ENCODE assay signal across 8 mouse cellular contexts in the genomic region with DNA sequence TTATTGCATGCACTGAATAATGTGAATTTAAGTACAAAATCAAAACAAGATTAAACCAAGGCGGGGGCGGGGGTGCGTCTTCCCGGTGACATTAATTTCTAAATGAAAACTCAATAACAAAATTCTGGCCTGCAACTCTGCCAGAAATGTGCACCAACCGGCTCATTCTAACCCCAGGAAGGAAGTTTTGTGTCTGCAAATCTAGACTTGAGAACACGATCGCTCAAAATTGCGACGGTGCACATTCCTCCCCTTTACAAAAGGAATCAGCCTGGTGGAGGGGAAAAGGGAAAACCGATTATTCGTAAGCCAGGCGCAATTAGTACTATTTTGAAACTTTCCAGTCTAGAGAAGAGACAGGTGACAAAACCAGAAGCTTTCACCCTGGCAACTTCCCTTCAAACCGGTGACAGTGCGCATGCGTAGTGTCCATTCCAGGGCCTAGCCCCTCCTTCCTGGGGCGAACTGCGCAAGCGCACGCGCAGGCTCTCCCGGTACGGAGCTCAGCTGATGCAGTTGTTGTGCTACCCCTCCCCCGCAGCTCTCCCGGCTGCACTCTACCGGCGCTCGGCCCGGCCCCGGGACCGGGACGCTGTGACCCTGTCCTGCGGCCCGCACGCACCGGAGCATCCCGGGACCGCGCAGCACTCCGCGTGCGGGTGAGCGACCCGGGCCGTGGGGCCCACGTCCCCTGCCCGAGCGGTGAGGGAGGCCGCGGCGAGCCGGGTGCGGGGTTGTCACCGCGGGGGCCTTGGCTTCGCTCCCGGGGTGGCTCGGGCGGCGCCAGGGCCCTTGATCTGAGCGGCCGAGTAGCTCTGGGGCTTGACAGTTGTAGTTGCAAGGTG. TPM values are rescaled to one million over a fixed set of nuclear protein-coding genes. Genes with fewer than 3 reads are reported as not detected.
DNase-seq lines count a peak whose midpoint lies in the region; ATAC-seq and TF ChIP-seq lines count a peak whose summit lies in the region.

A gene (plus strand): TSS at position 458 of the 845 bp plus-strand sequence.

- H3K4me2 ChIP-seq in forebrain, postnatal 0 days (ENCODE audit: low read depth), result peak within 1 kb of the TSS; percentile 62
- H3K4me2 ChIP-seq in lung, embryonic 15.5 days, result peak within 1 kb of the TSS; percentile 59

- peak within 1 kb of the TSS; percentile 97 to 99 for H3K4me3 ChIP-seq in MEL (ENCODE audit: control insufficient read depth in 1 of 2, insufficient read depth in 1 of 2, low read depth in 2 of 2, low read length in 2 of 2)
- peak within 1 kb of the TSS; percentile 81 for H3K4me3 ChIP-seq in cerebellum, adult 2 months (replicated peaks; ENCODE audit: insufficient read depth, low read depth, low read length)
- H3K4me3 ChIP-seq in forebrain, postnatal 0 days (ENCODE audit: low read depth, low read length), result peak within 1 kb of the TSS; percentile 94
- peak within 1 kb of the TSS; percentile 92 for H3K4me3 ChIP-seq in lung, embryonic 15.5 days

- no peak for TF ChIP-seq RAD21 in MEL (IDR thresholded peaks at IDR 0.05; ENCODE audit: low read depth, low read length)

- peaks cover 4 to 13% of the 10 kb centered on the region in 2 experiments for H3K4me1 ChIP-seq in MEL (ENCODE audit: control insufficient read depth in 1 of 2, insufficient read depth in 2 of 2, low read length in 2 of 2)
- no peaks in the 10 kb centered on the region for H3K4me1 ChIP-seq in cerebellum, adult 2 months (ENCODE audit: control insufficient read depth, insufficient read depth, low read length)
- H3K4me1 ChIP-seq in forebrain, postnatal 0 days (ENCODE audit: insufficient read depth), result peaks cover 4% of the 10 kb centered on the region; the same call in 1 of the 2 replicates
- peaks cover 8% of the 10 kb centered on the region for H3K4me1 ChIP-seq in lung, embryonic 15.5 days

- H3K9ac ChIP-seq in MEL (ENCODE audit: control insufficient read depth, low read depth, low read length, poor library complexity, severe bottlenecking), result peak within 1 kb of the TSS; percentile 95
- H3K9ac ChIP-seq in forebrain, postnatal 0 days, result peak within 1 kb of the TSS; percentile 96
- peak within 1 kb of the TSS; percentile 84 for H3K9ac ChIP-seq in lung, embryonic 15.5 days

- H3K36me3 ChIP-seq in MEL (ENCODE audit: control insufficient read depth in 1 of 2, insufficient read depth in 2 of 2, low read length in 2 of 2), result peaks cover 0 to 23% of the 10 kb centered on the region in 2 experiments; a peak in 2 of 4 replicates
- peaks cover 13% of the 10 kb centered on the region for H3K36me3 ChIP-seq in forebrain, postnatal 0 days (ENCODE audit: insufficient read depth)
- peaks cover 19% of the 10 kb centered on the region for H3K36me3 ChIP-seq in lung, embryonic 15.5 days

- H3K9me3 ChIP-seq in MEL (replicated peaks; ENCODE audit: insufficient read depth, low read length), result no peaks in the 10 kb centered on the region
- H3K9me3 ChIP-seq in forebrain, postnatal 0 days (ENCODE audit: low read length), result no peaks in the 10 kb centered on the region
- no peaks in the 10 kb centered on the region for H3K9me3 ChIP-seq in lung, embryonic 15.5 days

- peaks cover 8% of the 10 kb centered on the region for H3K79me2 ChIP-seq in MEL (ENCODE audit: control insufficient read depth, insufficient read depth, low read length, poor library complexity)

- TF ChIP-seq CTCF in MEL (IDR thresholded peaks at IDR 0.05 in 2 of 3, conservative IDR thresholded peaks at IDR 0.05 in 1 of 3; ENCODE audit: control insufficient read depth in 1 of 3, insufficient read depth in 1 of 3, low read depth in 2 of 3, low read length in 3 of 3, poor library complexity in 1 of 3, severe bottlenecking in 1 of 3), result no peak
- TF ChIP-seq CTCF in cerebellum, adult 2 months (IDR thresholded peaks at IDR 0.05; ENCODE audit: borderline replicate concordance, insufficient read depth, low read depth, low read length), result no peak
- TF ChIP-seq CTCF in forebrain, postnatal 0 days (IDR thresholded peaks at IDR 0.05; ENCODE audit: low read depth), result no peak

- H3K27me3 ChIP-seq in MEL (ENCODE audit: control insufficient read depth in 1 of 2, insufficient read depth in 2 of 2, low read length in 2 of 2), result no peaks in the 10 kb centered on the region
- no peaks in the 10 kb centered on the region for H3K27me3 ChIP-seq in cerebellum, adult 2 months (ENCODE audit: control insufficient read depth, insufficient read depth, low read length)
- no peaks in the 10 kb centered on the region for H3K27me3 ChIP-seq in forebrain, postnatal 0 days (ENCODE audit: insufficient read depth, low read length)
- no peaks in the 10 kb centered on the region for H3K27me3 ChIP-seq in lung, embryonic 15.5 days

- WGBS in cerebellum, adult 2 months, result 2% methylated on average over 61 of the region's 61 CpGs
- WGBS in forebrain, postnatal 0 days, result 3% methylated on average over 61 of the region's 61 CpGs
- 3% methylated on average over 61 of the region's 61 CpGs for WGBS in lung, embryonic 15.5 days

- peak within 1 kb of the TSS; percentile 94 for H3K27ac ChIP-seq in MEL (ENCODE audit: control insufficient read depth, low read depth, low read length)
- H3K27ac ChIP-seq in cerebellum, adult 2 months (ENCODE audit: insufficient read depth, low read length), result peak within 1 kb of the TSS; percentile 93
- H3K27ac ChIP-seq in forebrain, postnatal 0 days (ENCODE audit: low read depth, low read length), result peak within 1 kb of the TSS; percentile 83
- peak within 1 kb of the TSS; percentile 74 for H3K27ac ChIP-seq in lung, embryonic 15.5 days

- no peak for TF ChIP-seq EP300 in MEL (IDR thresholded peaks at IDR 0.05; ENCODE audit: low read depth in 1 of 2, low read length in 2 of 2)

- peak; percentile 96 for DNase-seq in MEL (ENCODE audit: low read depth, low spot score)
- peak; percentile 96 to 97 for DNase-seq in cerebellum, adult 2 months
- DNase-seq in forebrain, postnatal 0 days, result peak; percentile 98
- DNase-seq in heart, postnatal 4 days, result peak; percentile 97
- DNase-seq in layer of hippocampus, adult 8-10 months (ENCODE audit: low spot score in 2 of 2), result peak; percentile 93 to 95
- peak; percentile 95 for DNase-seq in ovary, adult 18-20 months (ENCODE audit: low spot score)
- DNase-seq in thymus, postnatal 0 days (ENCODE audit: low spot score), result peak; percentile 98

- ATAC-seq in forebrain, postnatal 0 days, result peak; percentile 100
- ATAC-seq in lung, embryonic 15.5 days (ENCODE audit: borderline replicate concordance, extremely low read depth, low FRiP score, low TSS enrichment), result peak; percentile 99

- peak; percentile 65 to 87; a peak in 3 of 4 replicates for TF ChIP-seq POLR2A in MEL (IDR thresholded peaks at IDR 0.05; ENCODE audit: control insufficient read depth in 1 of 2, insufficient read depth in 1 of 2, low read depth in 1 of 2, low read length in 2 of 2, poor library complexity in 1 of 2)
- peak; percentile 81 for TF ChIP-seq POLR2A in cerebellum, adult 2 months (IDR thresholded peaks at IDR 0.05; ENCODE audit: borderline replicate concordance, insufficient read depth, low read length)

TF ChIP-seq in MEL, 35 proteins besides CTCF, POLR2A, EP300 and RAD21 (continues in another document):
- TF ChIP-seq CHD1 (IDR thresholded peaks at IDR 0.05; ENCODE audit: low read depth, low read length) (no peak), ZMIZ1 (IDR thresholded peaks at IDR 0.05; ENCODE audit: low read depth, low read length) (0 out of 2 replicates have a peak, but pooled peaks have one; percentile 63), TAL1 (IDR thresholded peaks at IDR 0.05; ENCODE audit: low read length) (no peak), ZKSCAN1 (IDR thresholded peaks at IDR 0.05; ENCODE audit: low read depth, low read length) (no peak), CHD2 (IDR thresholded peaks at IDR 0.05; ENCODE audit: low read length) (peak; percentile 11; the same call in 1 of the 2 replicates), HCFC1 (IDR thresholded peaks at IDR 0.05; ENCODE audit: low read depth, low read length) (peak; percentile 82), UBTF (IDR thresholded peaks at IDR 0.05; ENCODE audit: borderline replicate concordance, insufficient read depth, low read depth, low read length) (no peak), NELFE (IDR thresholded peaks at IDR 0.05; ENCODE audit: low read depth, low read length) (peak; percentile 93), ETS1 (IDR thresholded peaks at IDR 0.05; ENCODE audit: low read depth, low read length) (peak; percentile 70), BHLHE40 (IDR thresholded peaks at IDR 0.05; ENCODE audit: borderline replicate concordance, low read depth, low read length) (no peak), USF1 (IDR thresholded peaks at IDR 0.05; ENCODE audit: low read depth, low read length) (peak; percentile 82), NRF1 (IDR thresholded peaks at IDR 0.05; ENCODE audit: insufficient read depth, low read depth, low read length, poor library complexity, severe bottlenecking) (peak; percentile 98), SIN3A (IDR thresholded peaks at IDR 0.05; ENCODE audit: low read length) (peak; percentile 92), MYC (IDR thresholded peaks at IDR 0.05; ENCODE audit: low read depth, low read length) (peak; percentile 76; the same call in 1 of the 2 replicates), SMC3 (IDR thresholded peaks at IDR 0.05; ENCODE audit: low read depth, low read length) (no peak), USF2 (IDR thresholded peaks at IDR 0.05; ENCODE audit: borderline replicate concordance in 1 of 2, insufficient read depth in 1 of 2, low read depth in 1 of 2, low read length in 2 of 2) (no peak), JUND (IDR thresholded peaks at IDR 0.05; ENCODE audit: low read depth, low read length) (no peak), TBP (IDR thresholded peaks at IDR 0.05; ENCODE audit: low read depth, low read length) (peak; percentile 84), MYB (IDR thresholded peaks at IDR 0.05; ENCODE audit: low read depth, low read length) (no peak), POLR2AphosphoS2 (IDR thresholded peaks at IDR 0.05; ENCODE audit: low read length) (peak; percentile 93), MEF2A (IDR thresholded peaks at IDR 0.05; ENCODE audit: extremely low read depth, insufficient replicate concordance, low read depth, low read length, poor library complexity, severe bottlenecking) (0 out of 2 replicates have a peak, but pooled peaks have one; percentile 10)

RNA-seq across cellular contexts. Expression of the gene that starts here (rescaled TPM):
- total RNA-seq in MEL (2012; rRNA removed), result 16.6 and 16.9 TPM in 2 replicates
- polyA plus RNA-seq in MEL (2012; ENCODE audit: insufficient read depth in 1 of 2, insufficient read length in 2 of 2, low read depth in 1 of 2, low replicate concordance in 2 of 2, missing spikeins in 1 of 2), result 100 to 1,000 TPM in 1 of 2 experiments, 10 to 100 TPM in 1; 14.2 to 144 TPM
- polyA plus RNA-seq in cerebellum, adult 2 months (2012; rRNA removed), result 52.6 and 64.7 TPM in 2 replicates
- 88.2 and 93.2 TPM in 2 replicates for total RNA-seq in forebrain, postnatal 0 days (2014; rRNA removed)
- polyA plus RNA-seq in forebrain, postnatal 0 days (2015; fragmentation: Nextera tagmentation; extraction: Ambion mirVana), result 28.8 and 31.9 TPM in 2 replicates
- 10 to 100 TPM; 73.2 to 83.3 TPM for total RNA-seq in heart, postnatal 4 days (2021)
- total RNA-seq in layer of hippocampus, adult 8-10 months (2022), result 100 to 1,000 TPM; 172 to 217 (median 190) TPM
- polyA plus RNA-seq in lung, embryonic 15.5 days (2015; fragmentation: Nextera tagmentation; extraction: Ambion mirVana), result 29.2 and 35.4 TPM in 2 replicates
- 37.4 and 40.7 TPM in 2 replicates for polyA plus RNA-seq in thymus, postnatal 0 days (2015; fragmentation: Nextera tagmentation; extraction: Ambion mirVana)

Comparison
In these comparisons a context has a peak if more than half of its experiments do, and no peak if none do; other contexts are left out.
1. Peak in every context shown above with its lines: DNase-seq, ATAC-seq, H3K4me3 ChIP-seq and H3K27ac ChIP-seq.